Mouse (Mus musculus): Measurements from ENCODE around the gene Plekhb1.

Plekhb1 gene

DNA sequence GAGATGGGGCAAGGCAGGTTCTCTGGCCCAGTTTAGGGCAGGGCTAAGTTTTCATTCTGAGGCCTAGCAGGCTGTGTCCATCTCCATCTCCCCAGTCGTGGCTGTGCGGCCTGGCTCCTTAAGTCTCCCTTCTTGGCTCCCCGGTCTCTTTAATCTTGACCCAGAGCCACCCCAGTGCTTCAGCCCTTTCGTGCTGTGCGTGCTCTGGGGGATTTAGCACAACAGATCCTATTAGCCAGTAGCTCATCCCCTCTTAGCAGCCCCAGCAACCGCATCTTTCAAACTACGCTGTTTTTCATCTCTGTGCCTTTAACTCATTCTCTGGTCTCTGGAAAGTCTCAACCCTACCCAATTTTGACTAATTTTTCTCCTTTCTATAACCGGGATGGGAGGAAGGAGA, at the start of gene Plekhb1:
TSS of gene Plekhb1 (minus strand) at position 184 of the 400 bp plus-strand sequence.
- DNase-seq (ENCODE audit: low spot score) = no peak

DNA sequence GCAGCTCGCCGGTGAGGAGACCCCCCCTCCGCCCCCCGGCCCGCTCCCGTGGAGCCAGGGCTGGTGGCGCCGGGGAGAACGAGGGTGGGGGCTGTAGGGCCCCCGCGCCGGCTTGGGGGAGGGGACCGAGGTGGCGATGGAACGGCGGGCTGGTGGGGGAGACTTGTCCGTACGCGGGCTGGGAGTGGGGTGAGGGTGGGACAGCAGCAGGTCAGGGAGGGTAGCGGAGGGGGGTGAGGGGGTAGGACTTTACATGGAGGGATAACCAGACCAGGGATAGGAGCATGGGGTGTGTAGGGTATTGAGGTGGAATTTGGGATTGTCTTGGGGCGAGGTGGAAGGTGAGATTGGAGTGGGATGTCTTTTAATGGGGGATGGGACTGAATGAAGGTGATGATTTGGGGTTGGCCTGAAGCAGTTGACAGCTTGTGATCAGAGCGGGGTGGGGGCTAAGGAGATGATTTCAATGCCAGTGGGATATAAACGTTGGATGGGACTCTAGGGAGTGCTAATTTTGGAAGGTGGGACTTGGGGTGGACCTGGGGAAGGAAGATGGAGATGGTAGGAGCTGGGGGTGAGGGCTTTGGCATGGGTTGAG, 44.8 kb upstream of the Plekhb1 start:
- DNase-seq (ENCODE audit: low spot score) = peak; percentile 15

DNA sequence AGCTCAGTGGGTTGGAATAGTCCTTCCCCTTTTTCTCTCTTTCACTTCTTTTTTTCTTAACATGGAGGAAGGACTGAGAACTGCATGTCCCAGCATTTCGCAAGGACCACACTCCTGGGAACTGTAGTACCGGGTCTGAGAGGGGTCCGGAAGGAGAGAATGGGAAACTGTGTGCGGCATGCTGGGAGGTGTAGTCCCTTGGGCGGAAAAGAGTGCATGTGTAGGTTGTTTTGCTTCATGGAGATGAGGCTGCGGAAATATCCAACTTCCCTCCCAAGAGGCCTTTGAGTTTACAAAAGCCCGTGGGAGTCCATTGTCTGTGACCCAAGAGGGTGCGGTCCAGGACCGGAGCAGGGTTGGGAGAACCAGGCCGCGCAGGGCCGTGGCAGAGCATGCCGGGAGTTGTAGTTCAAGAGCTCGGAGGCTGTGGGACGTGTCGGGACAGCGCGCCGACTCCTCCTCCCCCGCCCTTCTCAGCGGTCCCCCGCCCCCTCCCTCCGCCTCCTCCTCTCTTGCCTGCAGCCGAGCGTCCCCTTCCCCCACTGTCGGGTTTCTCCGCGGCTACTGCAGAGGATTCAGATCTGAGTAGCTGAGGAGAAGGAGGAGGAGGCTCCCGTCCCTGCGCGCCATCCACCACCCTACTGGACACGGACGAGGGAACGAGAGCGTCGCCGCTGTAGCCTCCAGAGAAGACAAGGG, 44.1 kb upstream of the Plekhb1 start, which contains the start of gene Fam168a:
TSS of gene Fam168a (plus strand) at position 493 of the 699 bp plus-strand sequence.
- DNase-seq (ENCODE audit: low spot score) = peak; percentile 96

DNA sequence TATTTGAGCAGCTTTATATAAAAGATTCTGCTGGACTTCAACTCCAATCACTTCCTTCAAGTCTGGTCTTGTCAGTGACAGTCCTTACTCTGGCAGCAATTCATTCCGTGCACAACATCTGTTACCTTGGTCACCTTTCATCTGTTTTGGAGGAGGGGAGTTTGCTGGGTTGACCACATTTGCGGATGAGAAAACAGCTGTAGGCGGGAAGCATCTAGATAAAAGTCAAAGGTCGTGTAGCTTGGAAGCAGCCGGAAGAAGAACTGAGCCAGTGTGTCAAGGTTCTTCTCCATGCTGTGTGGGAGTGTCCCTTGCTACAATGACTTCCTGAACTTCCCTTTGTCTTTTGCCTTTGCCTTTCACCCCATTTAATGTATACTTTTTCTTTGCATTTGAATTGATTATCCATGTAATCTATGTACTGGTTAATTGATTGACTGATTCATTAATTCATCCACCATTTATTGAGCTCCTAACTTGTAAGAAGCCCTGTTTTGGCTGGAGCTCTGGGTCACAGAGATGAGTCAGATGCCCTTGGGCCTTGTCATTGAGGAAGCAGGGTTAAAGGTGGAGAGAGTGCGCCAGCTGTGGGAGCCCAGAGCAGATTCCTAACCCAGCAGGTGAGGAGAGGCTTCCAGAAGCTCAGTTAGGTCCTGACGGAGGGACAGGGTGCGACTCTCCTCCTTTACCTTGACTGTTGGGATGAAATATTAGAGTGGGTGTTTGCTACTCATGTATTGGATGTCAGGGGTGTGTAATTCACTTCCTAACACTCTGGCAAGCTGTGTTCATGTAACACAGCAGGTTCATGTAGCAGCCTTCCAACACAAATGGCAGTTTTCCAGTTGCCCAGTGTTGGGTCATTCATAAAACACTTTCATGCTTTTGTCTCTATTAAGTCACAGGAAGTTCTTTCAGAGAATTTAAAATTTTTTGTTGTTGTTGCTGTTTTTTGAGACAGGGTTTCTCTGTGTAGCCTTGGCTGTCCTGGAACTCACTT, 37.9 kb upstream of the Plekhb1 start:
- no peak for DNase-seq (ENCODE audit: low spot score)

DNA sequence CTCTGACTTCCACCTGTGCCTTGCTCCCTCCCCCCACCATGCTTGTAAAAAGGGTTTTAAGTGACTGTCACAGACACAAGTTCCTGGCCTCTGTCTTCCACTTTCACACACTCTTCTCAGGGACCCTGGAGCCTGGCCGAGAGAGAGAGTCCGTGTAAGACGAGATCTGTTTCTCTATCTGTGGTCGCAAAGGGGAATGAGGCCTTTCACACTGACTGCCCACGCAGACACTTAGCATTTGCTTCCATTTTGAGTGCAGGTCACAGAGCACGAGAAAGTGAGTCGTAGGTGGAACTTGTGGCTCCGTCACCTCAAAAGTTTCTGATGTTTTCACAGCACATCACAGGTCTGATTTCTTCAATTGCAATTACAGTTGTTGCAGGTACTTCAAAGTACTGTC, 31.0 kb upstream of the Plekhb1 start:
- DNase-seq (ENCODE audit: low spot score) = no peak

DNA sequence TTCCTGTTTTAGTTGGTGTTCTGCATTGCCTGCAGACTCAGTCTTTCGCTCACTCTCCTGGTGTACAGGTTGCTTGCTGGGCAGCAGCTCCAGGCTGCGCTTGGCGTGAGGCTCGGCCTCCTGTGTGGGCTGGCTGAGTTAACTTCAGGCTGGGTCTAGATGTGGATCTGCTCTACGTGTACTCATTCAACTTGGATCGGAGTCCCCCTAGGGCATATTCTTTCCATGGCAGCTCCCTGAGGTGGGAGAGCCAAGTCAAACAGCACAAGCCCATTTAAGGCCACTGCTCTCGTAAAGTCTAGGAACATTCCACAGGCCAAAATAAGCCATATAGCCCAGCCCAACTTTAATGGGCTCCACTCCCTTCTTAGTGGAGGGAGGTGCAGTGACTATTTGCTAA, 26.3 kb upstream of the Plekhb1 start:
- DNase-seq (ENCODE audit: low spot score) = no peak

DNA sequence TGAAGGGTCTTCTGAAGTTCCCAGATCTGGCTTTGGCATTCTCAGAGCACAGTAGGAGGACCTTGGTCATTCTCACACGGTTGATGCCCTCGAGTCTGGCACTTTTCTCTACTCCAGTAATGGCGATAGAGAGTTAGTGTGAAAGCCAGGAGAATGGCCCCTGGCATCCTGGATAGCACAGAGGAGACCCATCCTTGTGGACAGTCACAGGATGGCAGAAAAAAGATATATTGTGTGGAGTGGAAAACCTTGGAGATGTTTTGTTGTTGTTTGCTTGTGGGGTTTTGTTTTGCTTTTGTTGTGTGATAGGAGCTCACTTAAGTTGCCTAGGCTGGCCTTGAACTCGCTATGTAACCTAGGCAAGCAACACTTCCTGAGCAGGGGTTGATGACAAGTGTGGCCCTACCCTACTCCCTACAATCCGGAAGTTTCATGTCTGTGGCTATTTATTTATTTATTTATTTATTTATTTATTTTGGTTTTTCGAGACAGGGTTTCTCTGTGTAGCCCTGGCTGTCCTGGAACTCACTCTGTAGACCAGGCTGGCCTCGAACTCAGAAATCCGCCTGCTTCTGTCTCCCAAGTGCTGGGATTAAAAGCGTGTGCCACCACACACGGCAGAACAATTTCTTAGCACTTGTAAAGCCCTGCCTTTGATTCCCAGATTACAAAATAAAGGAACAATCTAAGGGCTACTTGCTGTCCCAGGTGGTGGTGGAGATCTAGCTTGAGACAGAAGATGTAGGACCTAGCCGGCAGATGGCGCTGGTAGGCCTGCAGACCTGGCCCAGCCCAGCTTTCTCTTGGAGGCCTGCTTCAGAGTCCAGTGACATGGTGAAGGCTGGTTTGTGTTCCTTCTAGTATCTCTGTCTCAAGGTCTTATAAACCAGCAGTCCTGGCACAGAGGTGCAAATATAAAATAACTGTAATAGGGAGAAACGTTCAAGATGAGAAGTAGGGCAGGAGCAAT, 23.1 kb upstream of the Plekhb1 start:
- peak; percentile 38 for DNase-seq (ENCODE audit: low spot score)

DNA sequence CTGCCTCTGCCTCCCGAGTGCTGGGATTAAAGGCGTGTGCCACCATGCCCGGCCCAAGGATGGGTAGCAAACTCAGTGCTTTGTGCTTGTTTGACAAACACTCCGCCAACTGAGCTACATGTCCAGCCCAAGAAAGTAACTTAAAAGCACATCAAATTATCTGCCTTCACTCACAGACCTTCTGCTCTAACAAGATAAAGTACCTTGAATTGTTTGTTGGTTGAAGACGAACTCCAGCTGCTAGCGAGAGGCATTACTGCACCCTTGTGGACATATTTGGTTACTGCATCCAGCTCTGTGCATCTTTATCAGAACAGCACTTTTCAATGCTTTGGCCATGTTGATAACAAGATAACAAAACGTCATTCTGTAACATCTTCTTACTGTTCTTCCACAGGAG, 22.3 kb upstream of the Plekhb1 start:
- DNase-seq (ENCODE audit: low spot score) = peak; percentile 54

DNA sequence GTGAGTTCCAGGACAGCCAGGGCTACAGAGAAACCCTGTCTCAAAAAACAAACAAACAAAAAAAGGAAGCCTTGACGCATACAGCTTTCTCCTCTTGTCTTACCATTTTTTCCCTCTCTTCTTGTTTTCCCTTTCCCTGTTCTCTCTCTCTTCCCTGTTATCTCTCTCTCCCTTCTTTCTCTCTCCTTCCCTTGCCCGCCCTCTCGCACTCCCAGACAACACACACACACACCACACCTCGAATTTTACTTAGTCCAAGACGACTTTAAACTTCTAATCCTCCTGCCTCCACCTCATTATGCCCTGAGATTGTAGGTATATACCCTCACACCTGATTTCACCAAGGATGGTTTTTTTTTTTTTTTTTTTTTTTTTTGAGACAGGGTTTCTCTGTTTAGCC, 21.9 kb upstream of the Plekhb1 start:
- no peak for DNase-seq (ENCODE audit: low spot score)

DNA sequence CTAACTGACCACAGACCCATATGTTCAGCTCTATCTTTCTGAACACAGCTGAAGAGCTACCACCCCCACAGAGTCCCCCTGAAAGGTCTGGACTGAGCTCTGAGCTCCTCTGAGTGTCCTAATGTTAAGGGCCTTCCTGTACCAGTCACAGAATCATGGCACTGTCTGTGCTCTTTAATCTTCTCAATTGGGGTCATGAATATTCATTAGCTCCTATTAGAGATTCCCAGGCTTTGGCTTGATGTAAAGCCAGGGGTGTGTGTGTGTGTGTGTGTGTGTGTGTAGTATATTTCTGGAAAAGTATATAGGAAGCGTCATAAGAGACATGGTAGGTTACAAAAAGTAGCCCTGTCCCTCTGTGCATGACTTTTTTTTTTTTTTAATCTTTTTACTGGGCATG, 21.0 kb upstream of the Plekhb1 start:
- no peak for DNase-seq (ENCODE audit: low spot score)

DNA sequence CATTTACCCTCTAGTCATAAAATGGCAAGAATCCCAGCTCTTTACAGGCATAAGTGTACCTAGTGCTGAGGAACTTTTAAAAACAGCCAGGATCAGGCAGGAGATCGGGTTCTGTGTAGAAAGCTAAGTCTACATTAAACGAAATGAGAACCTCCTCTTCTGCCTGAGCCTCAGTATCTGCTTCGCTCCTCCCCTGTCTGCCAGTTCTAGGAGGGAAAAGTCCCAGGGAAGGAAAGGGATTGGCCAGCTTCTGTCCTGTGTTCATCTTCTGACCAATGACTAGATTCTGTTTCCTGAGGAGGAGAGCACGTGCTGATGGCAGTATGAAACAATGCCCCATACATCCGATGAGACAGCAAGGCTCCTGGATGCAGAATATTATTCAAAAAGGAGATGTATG, 18.9 kb upstream of the Plekhb1 start:
- no peak for DNase-seq (ENCODE audit: low spot score)

DNA sequence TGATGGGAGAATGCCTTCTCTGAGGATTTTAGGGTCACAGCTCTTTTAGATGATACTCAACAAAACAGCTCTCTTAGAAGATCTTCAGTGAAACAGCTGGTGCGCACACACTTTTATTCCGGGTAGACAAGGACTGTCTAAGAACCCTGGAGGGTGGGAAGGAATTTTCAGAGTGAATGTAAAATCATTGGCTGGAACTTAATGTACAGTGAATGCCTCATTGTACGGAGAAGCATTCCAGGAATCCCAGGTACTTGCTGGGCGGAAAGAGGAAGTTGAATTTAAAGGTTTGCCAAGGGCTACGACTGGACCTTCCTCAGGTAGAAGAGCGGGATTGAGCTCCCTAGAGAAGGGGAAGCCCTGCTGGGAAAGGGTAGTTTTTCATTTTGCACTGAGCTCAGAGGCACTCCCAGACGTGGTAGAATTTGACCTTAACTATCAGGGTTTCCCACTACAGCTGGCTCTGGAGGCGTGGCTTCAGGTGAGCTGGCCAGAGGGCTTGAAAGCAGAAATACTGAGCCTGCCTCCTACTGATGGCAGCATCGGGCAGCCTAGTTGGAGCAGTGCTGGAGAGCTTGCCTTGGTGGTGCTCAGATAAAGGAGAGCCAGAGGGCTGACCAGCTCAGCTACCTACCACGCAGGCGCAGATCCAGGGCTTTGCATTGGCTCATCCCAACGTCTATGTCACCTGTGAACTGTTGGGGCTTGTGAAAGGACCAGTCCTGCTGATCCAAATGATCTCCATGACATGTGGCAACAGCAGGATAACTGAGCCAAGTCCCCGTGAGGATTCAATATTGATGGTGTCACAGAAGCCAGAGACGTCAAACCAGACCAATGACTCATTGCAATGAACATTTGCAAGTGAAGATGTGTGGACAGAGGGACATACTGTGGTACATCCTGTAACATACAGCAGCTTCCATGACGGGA, 17.0 kb upstream of the Plekhb1 start:
- DNase-seq (ENCODE audit: low spot score) = no peak

DNA sequence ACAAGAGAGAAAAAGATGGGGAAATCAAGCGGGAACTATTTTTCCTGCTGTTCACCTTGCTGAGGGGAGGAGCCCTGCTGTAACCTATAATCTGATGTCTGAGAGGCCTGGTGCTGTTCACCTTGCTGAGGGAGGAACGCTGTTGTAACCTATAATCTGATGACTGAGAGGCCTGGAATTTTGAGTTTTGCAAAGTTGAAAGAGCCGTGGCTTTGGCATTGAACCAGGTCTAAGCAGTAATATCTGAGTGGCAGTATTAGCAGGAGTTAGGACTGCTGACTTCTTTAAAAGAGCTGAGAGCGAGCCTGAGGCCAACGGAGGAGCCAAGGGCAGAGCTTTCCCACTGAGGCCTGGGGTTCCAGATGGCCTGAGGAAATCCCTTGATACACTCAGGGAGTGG, 15.8 kb upstream of the Plekhb1 start:
- no peak for DNase-seq (ENCODE audit: low spot score)

DNA sequence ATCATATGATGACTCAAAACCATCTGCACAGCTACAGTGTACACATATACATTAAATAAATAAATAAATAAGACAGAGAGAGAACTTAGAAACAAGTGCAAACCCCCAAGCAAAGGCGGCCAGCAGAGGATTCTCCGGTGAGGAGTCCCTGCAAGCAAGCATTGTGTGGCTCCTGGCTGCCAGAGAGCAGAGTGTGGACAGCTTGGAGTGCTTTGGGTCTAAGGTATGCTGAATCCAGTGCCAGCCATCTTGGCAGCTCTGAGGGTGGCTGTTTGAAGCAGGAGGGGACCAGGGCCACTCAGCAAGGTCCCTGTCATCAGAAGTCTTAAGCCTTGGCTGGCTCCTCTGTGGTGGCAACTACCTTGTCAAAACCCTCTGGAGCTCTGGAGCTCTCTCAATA, 12.7 kb upstream of the Plekhb1 start:
- no peak for DNase-seq (ENCODE audit: low spot score)

DNA sequence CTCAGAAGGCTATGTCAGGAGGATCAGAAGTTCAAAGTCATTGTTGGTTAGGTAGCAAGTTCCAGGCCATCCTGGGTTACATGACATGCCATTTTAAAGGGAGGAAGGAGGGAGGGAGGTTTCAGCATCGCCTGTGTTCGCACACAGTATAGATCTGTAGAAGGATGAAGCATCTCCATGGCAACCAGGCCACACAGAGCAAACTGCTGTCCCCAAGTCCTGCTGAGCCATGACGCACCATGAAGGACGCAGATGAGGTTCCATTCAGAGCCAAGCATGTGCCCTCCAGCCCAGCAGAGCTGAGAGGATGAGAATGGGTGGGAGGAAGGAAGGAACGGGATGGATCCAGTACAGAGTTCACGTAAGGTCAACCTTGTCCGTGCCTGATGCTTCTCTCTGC, 11.2 kb upstream of the Plekhb1 start:
- no peak for DNase-seq (ENCODE audit: low spot score)

DNA sequence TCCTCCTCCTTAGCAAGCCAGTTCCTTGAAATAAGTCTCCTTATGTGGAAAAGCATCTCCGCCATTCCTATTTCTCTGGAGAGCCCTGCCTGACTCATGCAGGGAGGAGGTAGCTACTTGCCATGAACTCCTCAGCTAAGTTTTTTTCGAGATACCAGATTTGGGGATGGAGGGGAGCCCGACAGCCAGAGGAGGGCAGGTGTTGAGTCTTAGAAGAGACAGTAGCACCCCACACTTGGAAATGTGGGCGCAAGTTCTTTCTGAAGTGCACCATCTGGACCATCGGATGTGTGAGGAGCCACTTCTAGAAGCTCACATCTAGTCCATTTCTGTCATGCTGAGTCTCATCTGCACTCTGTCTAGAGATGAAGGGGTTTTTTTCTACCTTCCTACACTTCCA, 8.4 kb upstream of the Plekhb1 start:
- no peak for DNase-seq (ENCODE audit: low spot score)

DNA sequence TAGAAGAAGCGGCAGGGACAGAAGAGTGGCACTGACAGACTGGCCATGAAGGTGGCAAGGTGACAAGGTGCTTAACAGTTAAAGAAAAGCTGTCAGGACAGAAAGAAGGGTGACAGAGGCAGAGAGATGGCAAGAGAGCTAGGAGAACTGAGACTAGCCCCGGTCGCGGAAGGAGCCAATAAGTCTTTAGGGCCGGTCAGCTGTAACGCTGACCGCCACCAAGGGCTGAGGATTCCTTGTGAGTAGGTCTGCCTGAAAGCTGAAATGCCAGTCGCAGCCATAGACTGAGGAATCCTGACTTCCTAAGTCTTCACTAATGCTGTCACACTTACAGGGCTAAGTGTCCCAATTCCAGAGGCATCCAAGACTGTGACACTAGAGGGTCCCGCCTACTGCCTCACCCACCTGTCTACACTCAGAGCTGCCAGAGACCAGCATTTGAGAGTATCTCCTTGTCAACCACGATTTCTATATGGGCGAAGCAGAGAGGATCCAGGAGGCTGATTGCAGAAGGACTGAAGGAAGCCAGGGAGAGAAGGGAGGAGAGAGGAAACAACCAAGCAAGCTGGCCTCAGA, 1.6 kb upstream of the Plekhb1 start:
- DNase-seq (ENCODE audit: low spot score) = no peak

DNA sequence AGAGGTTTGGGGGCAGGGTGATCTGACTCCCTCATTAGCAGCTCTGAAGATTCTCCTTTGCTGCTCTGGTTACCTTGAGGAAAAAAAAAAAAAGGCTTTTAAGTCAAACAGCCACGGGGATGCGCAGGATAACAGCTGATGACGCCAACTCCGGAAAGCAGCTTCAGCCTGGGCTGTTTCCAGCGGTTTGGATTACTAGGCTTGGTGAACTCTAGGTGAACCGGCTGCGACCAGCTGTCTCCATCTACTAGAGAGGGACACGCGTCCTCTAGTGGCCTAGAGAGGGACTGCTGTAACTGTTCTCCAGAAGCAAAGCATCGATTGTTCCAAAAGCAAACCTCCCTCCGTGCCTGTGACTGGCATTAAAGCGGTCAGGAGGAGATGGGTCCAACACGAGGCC, 976 bp upstream of the Plekhb1 start:
- DNase-seq (ENCODE audit: low spot score) = peak; percentile 78

DNA sequence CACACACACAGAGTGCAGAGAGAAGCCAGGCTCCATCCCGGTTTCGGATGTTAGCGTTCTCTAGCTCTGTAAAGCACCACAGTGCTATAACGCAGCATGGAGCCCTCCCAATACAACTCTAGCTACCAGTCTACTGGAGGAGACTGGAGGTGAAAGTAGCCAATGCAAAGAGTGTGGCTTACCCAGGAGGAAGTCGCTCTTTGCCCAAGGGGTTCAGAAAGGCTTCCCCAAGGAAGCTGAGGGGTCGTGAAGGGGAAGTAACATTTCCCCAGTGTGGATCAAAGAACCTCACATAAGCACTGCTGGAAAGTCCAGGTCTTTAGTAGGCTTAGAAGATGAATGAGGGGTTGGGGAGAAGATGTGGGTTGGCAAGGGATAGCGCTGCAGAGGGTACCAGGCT, 950 bp downstream of the Plekhb1 start:
- no peak for DNase-seq (ENCODE audit: low spot score)

DNA sequence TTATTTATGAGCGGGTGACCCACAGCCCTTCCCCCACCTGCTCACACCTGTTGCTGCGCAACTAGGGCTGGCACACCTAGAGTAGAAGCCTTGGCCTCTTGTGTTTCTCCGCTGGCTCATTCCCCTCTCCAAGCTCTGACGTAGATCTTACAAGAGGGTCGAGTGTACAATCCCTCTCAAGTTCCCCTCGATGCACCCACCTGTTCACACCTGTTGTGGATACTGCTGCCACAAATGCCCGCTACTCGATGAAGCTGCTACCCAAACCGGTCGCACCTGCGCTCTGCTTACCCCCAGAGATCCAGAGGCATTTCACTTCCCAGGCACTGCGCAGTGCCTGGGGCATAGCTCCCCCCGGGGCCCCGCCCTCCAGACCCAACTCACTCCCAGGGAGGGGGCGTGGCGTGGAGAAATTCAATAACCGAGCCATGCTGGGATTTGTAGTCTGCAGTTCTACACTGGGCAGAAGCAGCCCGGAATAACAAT, 4.1 kb downstream of the Plekhb1 start:
- no peak for DNase-seq (ENCODE audit: low spot score)
